Mouse (Mus musculus): ENCODE measurements around the gene Nrsn2. TPM values are rescaled to one million over a fixed set of nuclear protein-coding genes. Genes with fewer than 3 reads are reported as not detected.

Gene Nrsn2
- total and polyA plus RNA-seq, 3 experiments: not detected

DNA sequence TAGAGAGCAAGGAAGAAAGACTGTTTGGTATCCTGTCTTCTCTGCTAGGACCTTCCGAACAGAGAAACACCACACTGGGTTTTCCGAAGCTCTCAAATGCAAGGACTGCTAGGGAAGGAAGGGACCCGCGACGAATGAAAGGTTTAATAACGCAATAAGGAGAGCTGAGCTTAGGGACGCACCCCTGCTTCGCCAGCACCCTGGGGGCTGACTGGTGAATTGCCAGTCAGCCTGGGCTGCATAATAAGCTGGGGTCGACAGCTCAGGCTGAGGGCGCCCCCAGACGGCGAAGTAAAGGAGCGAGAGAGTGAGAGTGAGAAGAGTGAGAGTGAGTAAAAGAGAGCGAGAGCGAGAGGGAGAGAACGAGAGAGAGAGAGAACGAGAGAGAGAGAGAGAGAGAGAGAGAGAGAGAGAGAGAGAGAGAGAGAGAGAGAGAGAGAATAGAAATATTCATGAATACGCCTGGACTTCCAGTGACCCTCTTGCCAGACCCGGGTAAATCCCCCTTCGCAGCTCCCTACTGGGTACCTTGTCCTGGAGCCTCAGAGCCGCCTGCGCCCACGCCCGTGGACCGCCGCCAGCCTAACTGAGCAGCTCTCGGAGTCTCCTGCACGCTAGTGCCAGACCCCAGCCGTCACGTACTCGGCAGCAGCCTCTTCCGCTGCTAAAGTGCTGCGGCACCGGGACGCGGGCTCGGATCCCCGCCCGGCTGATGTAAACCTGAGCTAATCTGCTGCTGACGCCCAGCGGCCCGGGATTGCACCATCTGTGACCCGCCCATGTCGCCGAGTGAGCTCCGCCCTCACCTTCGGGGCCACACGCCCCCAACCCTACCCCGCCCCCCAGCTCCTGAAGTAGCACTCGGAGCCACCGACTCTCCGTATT, 32.9 kb downstream of the Nrsn2 start, which contains the start of gene Trib3 (continued):
- TF ChIP-seq ELF1 (IDR thresholded peaks at IDR 0.05; ENCODE audit: low read depth, low read length): peak; percentile 25; the same call in 1 of the 2 replicates
- TF ChIP-seq GABPA (IDR thresholded peaks at IDR 0.05; ENCODE audit: insufficient replicate concordance, low read depth, low read length): no peak
- TF ChIP-seq SMC3 (IDR thresholded peaks at IDR 0.05; ENCODE audit: low read depth, low read length): peak; percentile 62
- TF ChIP-seq JUN (IDR thresholded peaks at IDR 0.05; ENCODE audit: insufficient read depth, low read depth, low read length): no peak
- 0 out of 2 replicates have a peak, but pooled peaks have one; percentile 49 for TF ChIP-seq IRF4 (IDR thresholded peaks at IDR 0.05; ENCODE audit: low read depth, low read length)
- TF ChIP-seq CHD1 (IDR thresholded peaks at IDR 0.05; ENCODE audit: low read depth, low read length): no peak
- no peak for TF ChIP-seq E2F4 (IDR thresholded peaks at IDR 0.05; ENCODE audit: insufficient replicate concordance, low read depth, low read length)
- peak; percentile 5; the same call in 1 of the 2 replicates for TF ChIP-seq BHLHE40 (IDR thresholded peaks at IDR 0.05; ENCODE audit: low read depth, low read length)
- peak; percentile 56; the same call in 1 of the 2 replicates for TF ChIP-seq MXI1 (IDR thresholded peaks at IDR 0.05; ENCODE audit: low read depth, low read length)
- peak; percentile 69 for TF ChIP-seq RAD21 (IDR thresholded peaks at IDR 0.05; ENCODE audit: low read depth, low read length)
- no peak for TF ChIP-seq JUND (conservative IDR thresholded peaks at IDR 0.05; ENCODE audit: low read depth, low read length)
- no peak; the same call in 1 of the 2 replicates for TF ChIP-seq UBTF (IDR thresholded peaks at IDR 0.05; ENCODE audit: low read depth, low read length)
- TF ChIP-seq TBP (conservative IDR thresholded peaks at IDR 0.05; ENCODE audit: low read depth, low read length): peak; percentile 64; the same call in 1 of the 2 replicates
- no peak for TF ChIP-seq USF2 (conservative IDR thresholded peaks at IDR 0.05; ENCODE audit: low read depth, low read length)
- 0 out of 2 replicates have a peak, but pooled peaks have one; percentile 11 for TF ChIP-seq NRF1 (IDR thresholded peaks at IDR 0.05; ENCODE audit: low read depth, low read length)
- no peak for TF ChIP-seq ZNF384 (IDR thresholded peaks at IDR 0.05; ENCODE audit: low read depth, low read length)
- 0 out of 2 replicates have a peak, but pooled peaks have one; percentile 11 for TF ChIP-seq CHD2 (IDR thresholded peaks at IDR 0.05; ENCODE audit: low read length)
- TF ChIP-seq MEF2A (IDR thresholded peaks at IDR 0.05; ENCODE audit: borderline replicate concordance, low read depth, low read length): peak; percentile 12; the same call in 1 of the 2 replicates

DNA sequence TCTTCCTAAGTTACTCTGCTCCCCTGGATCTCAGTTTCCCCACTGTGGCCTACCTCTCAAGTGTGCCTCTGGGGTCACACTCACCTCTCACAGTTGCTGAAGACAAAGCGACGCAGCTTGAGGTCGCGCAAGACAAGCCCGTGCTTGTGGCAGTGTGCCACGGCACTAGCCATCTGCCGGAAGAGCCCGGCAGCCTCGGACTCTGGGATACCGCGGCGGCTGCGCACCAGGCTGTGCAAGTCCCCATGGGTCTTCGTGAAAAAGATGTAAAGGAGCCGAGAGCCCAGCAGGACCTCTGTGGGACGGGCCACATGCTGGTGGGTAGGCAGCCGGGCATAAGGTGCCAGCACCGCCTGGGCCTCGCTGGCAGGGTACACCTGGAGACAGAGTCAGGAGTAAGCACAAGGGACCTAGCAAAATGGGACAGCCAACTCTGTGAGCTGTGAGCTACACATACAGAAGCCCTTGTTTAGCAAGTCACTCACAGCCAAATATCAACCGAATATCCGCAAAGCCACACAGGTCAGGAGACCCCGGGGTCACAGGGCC, 36.7 kb downstream of the Nrsn2 start:
- Histone ChIP-seq H3K9ac (ENCODE audit: insufficient read depth, low read depth) (no peak overlapping the region), H3K27me3 (replicated peaks) (no peaks in the 10 kb centered on the region), H3K4me3 (replicated peaks in 1 of 3; ENCODE audit: low read depth in 2 of 3, low read length in 2 of 3, poor library complexity in 1 of 3) (no peak overlapping the region), H3K36me3 (replicated peaks in 1 of 2; ENCODE audit: control insufficient read depth in 1 of 2, insufficient read depth in 1 of 2, low read length in 1 of 2) (peaks cover 55 to 65% of the 10 kb centered on the region in 2 experiments), H3K79me2 (replicated peaks; ENCODE audit: control insufficient read depth, extremely low read depth, insufficient read depth, poor library complexity, severe bottlenecking) (peaks cover 10% of the 10 kb centered on the region), H3K27ac (ENCODE audit: insufficient read depth, low read depth) (no peak overlapping the region), H3K9me3 (replicated peaks; ENCODE audit: low read length) (no peaks in the 10 kb centered on the region), H3K4me1 (ENCODE audit: control insufficient read depth in 1 of 2, insufficient read depth in 2 of 2) (peaks cover 28 to 65% of the 10 kb centered on the region in 2 experiments), H3K4me2 (ENCODE audit: insufficient read depth, low read depth, poor library complexity, severe bottlenecking) (no peak overlapping the region)
- dilution Hi-C loops (cut with MboI; ENCODE audit: extremely low pct_ligation_motif_present, extremely low pct_unique_long_range_greater_than_20kb, low sequenced_read_pairs): no loop called here
- in situ Hi-C loops (cut with MboI; ENCODE audit: low pct_ligation_motif_present, low pct_unique_long_range_greater_than_20kb, low sequenced_read_pairs): no loop called here
- no peak for TF ChIP-seq USF2 (conservative IDR thresholded peaks at IDR 0.05; ENCODE audit: low read depth, low read length)
- TF ChIP-seq CTCF (conservative IDR thresholded peaks at IDR 0.05 in 1 of 2, IDR thresholded peaks at IDR 0.05 in 1 of 2; ENCODE audit: low read depth in 2 of 2, low read length in 2 of 2): no peak
- no peak for TF ChIP-seq IRF4 (IDR thresholded peaks at IDR 0.05; ENCODE audit: low read depth, low read length)
- TF ChIP-seq MYC (IDR thresholded peaks at IDR 0.05; ENCODE audit: low read depth, low read length): no peak
- TF ChIP-seq ZKSCAN1 (IDR thresholded peaks at IDR 0.05; ENCODE audit: borderline replicate concordance, low read depth, low read length): no peak
- no peak for TF ChIP-seq POLR2A (IDR thresholded peaks at IDR 0.05; ENCODE audit: low read depth, low read length)
- no peak for TF ChIP-seq ETS1 (conservative IDR thresholded peaks at IDR 0.05; ENCODE audit: low read depth, low read length)
- no peak for TF ChIP-seq MEF2A (IDR thresholded peaks at IDR 0.05; ENCODE audit: borderline replicate concordance, low read depth, low read length)
- TF ChIP-seq PAX5 (IDR thresholded peaks at IDR 0.05; ENCODE audit: low read length): no peak
- no peak for TF ChIP-seq NELFE (IDR thresholded peaks at IDR 0.05; ENCODE audit: low read depth, low read length)
- TF ChIP-seq NRF1 (IDR thresholded peaks at IDR 0.05; ENCODE audit: low read depth, low read length): no peak
- no peak for TF ChIP-seq MAZ (IDR thresholded peaks at IDR 0.05; ENCODE audit: low read depth, low read length)
- TF ChIP-seq ELF1 (IDR thresholded peaks at IDR 0.05; ENCODE audit: low read depth, low read length): no peak
- TF ChIP-seq JUND (conservative IDR thresholded peaks at IDR 0.05; ENCODE audit: low read depth, low read length): no peak
- no peak for DNase-seq (ENCODE audit: extremely low read depth)
